Mouse (Mus musculus): Measurements from ENCODE around the gene Med12l. TPM values are rescaled to one million over a fixed set of nuclear protein-coding genes. Genes with fewer than 3 reads are reported as not detected.

The Med12l gene
- polyA plus RNA-seq, 1 experiment from 2014 or later = 2.1 TPM

- no peak overlapping the region for H3K9ac ChIP-seq (replicated peaks; ENCODE audit: low read depth, low read length)
- no peaks in the 10 kb centered on the region for H3K27me3 ChIP-seq (ENCODE audit: control insufficient read depth, insufficient read depth, low read length)
- H3K27ac ChIP-seq (ENCODE audit: low read length) = no peak overlapping the region
- H3K4me2 ChIP-seq (replicated peaks; ENCODE audit: low read depth, low read length) = no peak overlapping the region
- H3K4me3 ChIP-seq (ENCODE audit: low read depth, low read length) = no peak overlapping the region
- no peaks in the 10 kb centered on the region for H3K9me3 ChIP-seq (ENCODE audit: control insufficient read depth, low read depth, low read length)
- no peaks in the 10 kb centered on the region for H3K36me3 ChIP-seq (ENCODE audit: control insufficient read depth, insufficient read depth, low read length)
- ATAC-seq (ENCODE audit: insufficient number of reproducible peaks, insufficient read depth, low FRiP score, low read depth) = no peak
- H3K4me1 ChIP-seq (ENCODE audit: control insufficient read depth, insufficient read depth, low read length) = no peaks in the 10 kb centered on the region
These were observed 176.5 kb downstream of the Med12l start for GRCm38 (mm10) chr3:59182129-59182528.

DNA sequence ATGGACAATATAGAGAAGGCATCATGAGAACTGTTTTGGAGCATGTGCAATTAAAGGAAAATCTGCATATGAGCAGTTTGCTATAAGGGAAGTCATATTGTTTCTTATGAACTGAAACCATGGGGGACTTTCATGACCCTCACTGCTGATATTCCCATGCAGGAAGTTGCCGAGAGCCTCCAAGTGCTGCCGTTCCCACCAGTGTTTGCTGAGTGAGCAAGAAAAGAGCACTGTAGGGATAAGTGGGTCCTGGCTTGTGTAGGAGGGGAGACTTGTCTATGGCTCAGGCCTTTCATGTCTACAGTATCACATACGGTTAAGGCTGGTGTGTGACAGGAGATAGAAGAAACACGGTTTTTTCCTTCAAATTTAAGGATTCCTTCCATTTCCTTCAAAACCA is 180.0 kb downstream of the Med12l start:
- no peak overlapping the region for H3K4me2 ChIP-seq (replicated peaks; ENCODE audit: low read depth, low read length)
- H3K9me3 ChIP-seq (ENCODE audit: control insufficient read depth, low read depth, low read length) = no peaks in the 10 kb centered on the region
- H3K4me3 ChIP-seq (ENCODE audit: low read depth, low read length) = no peak overlapping the region
- no peak overlapping the region for H3K9ac ChIP-seq (replicated peaks; ENCODE audit: low read depth, low read length)
- no peak for ATAC-seq (ENCODE audit: insufficient number of reproducible peaks, insufficient read depth, low FRiP score, low read depth)
- no peaks in the 10 kb centered on the region for H3K36me3 ChIP-seq (ENCODE audit: control insufficient read depth, insufficient read depth, low read length)
- H3K27ac ChIP-seq (ENCODE audit: low read length) = no peak overlapping the region
- no peaks in the 10 kb centered on the region for H3K27me3 ChIP-seq (ENCODE audit: control insufficient read depth, insufficient read depth, low read length)
- 71% methylated on average over 4 of the region's 4 CpGs for WGBS
- no peaks in the 10 kb centered on the region for H3K4me1 ChIP-seq (ENCODE audit: control insufficient read depth, insufficient read depth, low read length)

DNA sequence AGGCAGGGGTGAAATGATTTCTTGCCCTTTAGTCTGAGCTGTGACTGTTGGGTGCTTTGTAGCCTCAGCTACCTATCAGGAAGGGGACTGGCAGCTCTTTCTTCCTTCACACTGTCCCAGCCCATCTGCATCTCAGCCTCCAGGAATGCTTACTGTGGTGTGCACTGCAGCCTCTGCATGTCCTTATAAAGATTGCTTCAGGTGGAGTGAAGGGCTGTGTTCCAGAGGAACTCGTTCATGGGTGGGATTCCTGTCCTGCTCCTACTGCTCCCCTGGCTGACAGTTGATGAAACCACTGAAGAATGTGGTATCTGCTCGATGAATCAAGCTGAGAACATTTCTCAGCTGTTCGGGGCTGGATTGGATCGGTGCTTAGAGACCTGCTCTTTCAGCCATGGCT is 181.7 kb downstream of the Med12l start:
- no peak overlapping the region for H3K9ac ChIP-seq (replicated peaks; ENCODE audit: low read depth, low read length)
- H3K36me3 ChIP-seq (ENCODE audit: control insufficient read depth, insufficient read depth, low read length) = no peaks in the 10 kb centered on the region
- H3K4me2 ChIP-seq (replicated peaks; ENCODE audit: low read depth, low read length) = no peak overlapping the region
- H3K27ac ChIP-seq (ENCODE audit: low read length) = no peak overlapping the region
- WGBS = 85% methylated on average over 4 of the region's 4 CpGs
- no peaks in the 10 kb centered on the region for H3K9me3 ChIP-seq (ENCODE audit: control insufficient read depth, low read depth, low read length)
- no peak overlapping the region for H3K4me3 ChIP-seq (ENCODE audit: low read depth, low read length)
- H3K4me1 ChIP-seq (ENCODE audit: control insufficient read depth, insufficient read depth, low read length) = no peaks in the 10 kb centered on the region
- no peaks in the 10 kb centered on the region for H3K27me3 ChIP-seq (ENCODE audit: control insufficient read depth, insufficient read depth, low read length)
- ATAC-seq (ENCODE audit: insufficient number of reproducible peaks, insufficient read depth, low FRiP score, low read depth) = no peak

DNA sequence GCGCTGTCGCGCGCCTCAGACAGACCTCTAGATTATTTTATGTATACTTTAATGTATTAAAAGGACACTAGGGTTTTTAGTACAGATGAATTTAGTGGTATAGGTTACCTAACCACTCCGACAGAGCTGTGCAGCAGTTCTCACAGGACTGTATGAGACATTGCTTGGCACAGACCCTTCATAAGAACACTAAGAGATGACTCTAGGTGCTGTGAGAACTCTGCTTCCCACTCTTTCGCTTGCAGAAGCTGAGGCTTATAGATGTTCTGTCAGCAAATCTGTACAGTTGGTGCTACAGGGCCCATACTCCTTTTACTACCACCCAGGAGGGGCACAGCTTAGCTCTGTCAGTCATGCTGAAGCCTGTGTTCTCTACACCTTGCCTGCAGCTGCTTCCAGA is 186.0 kb downstream of the Med12l start:
- no peak for ATAC-seq (ENCODE audit: insufficient number of reproducible peaks, insufficient read depth, low FRiP score, low read depth)
- H3K9me3 ChIP-seq (ENCODE audit: control insufficient read depth, low read depth, low read length) = no peaks in the 10 kb centered on the region
- H3K4me3 ChIP-seq (ENCODE audit: low read depth, low read length) = no peak overlapping the region
- H3K27me3 ChIP-seq (ENCODE audit: control insufficient read depth, insufficient read depth, low read length) = no peaks in the 10 kb centered on the region
- no peak overlapping the region for H3K27ac ChIP-seq (ENCODE audit: low read length)
- no peak overlapping the region for H3K4me2 ChIP-seq (replicated peaks; ENCODE audit: low read depth, low read length)
- no peaks in the 10 kb centered on the region for H3K4me1 ChIP-seq (ENCODE audit: control insufficient read depth, insufficient read depth, low read length)
- 97% methylated on average over 6 of the region's 6 CpGs for WGBS
- no peaks in the 10 kb centered on the region for H3K36me3 ChIP-seq (ENCODE audit: control insufficient read depth, insufficient read depth, low read length)
- H3K9ac ChIP-seq (replicated peaks; ENCODE audit: low read depth, low read length) = no peak overlapping the region

DNA sequence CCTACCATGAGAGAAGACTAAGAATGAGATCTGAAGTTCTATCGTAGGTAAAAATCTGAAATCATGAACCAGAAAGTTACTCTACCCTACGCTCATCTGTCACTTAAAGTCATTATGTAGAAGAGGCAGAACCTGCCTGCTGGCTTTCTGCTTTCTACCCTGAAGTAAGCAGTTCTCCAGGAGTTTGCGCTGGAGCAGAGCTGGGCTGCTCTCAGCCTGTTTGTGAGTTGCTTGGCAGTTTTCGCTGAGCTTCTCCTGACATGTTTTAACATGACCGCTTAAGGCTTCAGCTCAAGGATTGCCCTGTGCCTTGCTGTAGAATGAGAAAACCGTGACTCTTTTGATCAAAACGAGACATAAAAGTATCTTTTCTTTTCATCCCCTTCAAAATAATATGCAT is 188.5 kb downstream of the Med12l start:
- no peaks in the 10 kb centered on the region for H3K9me3 ChIP-seq (ENCODE audit: control insufficient read depth, low read depth, low read length)
- no peaks in the 10 kb centered on the region for H3K36me3 ChIP-seq (ENCODE audit: control insufficient read depth, insufficient read depth, low read length)
- no peaks in the 10 kb centered on the region for H3K4me1 ChIP-seq (ENCODE audit: control insufficient read depth, insufficient read depth, low read length)
- H3K4me3 ChIP-seq (ENCODE audit: low read depth, low read length) = no peak overlapping the region
- no peak for ATAC-seq (ENCODE audit: insufficient number of reproducible peaks, insufficient read depth, low FRiP score, low read depth)
- H3K4me2 ChIP-seq (replicated peaks; ENCODE audit: low read depth, low read length) = no peak overlapping the region
- no peaks in the 10 kb centered on the region for H3K27me3 ChIP-seq (ENCODE audit: control insufficient read depth, insufficient read depth, low read length)
- no peak overlapping the region for H3K9ac ChIP-seq (replicated peaks; ENCODE audit: low read depth, low read length)
- peak overlapping the region; percentile 15; the same call in 1 of the 2 replicates for H3K27ac ChIP-seq (ENCODE audit: low read length)
- 81% methylated on average over 7 of the region's 7 CpGs for WGBS

- Histone ChIP-seq H3K4me3 (ENCODE audit: low read depth, low read length) (no peak within 1 kb of the TSS), H3K4me2 (replicated peaks; ENCODE audit: low read depth, low read length) (no peak within 1 kb of the TSS), H3K9me3 (ENCODE audit: control insufficient read depth, low read depth, low read length) (no peaks in the 10 kb centered on the region), H3K4me1 (ENCODE audit: control insufficient read depth, insufficient read depth, low read length) (no peaks in the 10 kb centered on the region), H3K27me3 (ENCODE audit: control insufficient read depth, insufficient read depth, low read length) (no peaks in the 10 kb centered on the region), H3K9ac (replicated peaks; ENCODE audit: low read depth, low read length) (no peak within 1 kb of the TSS), H3K27ac (ENCODE audit: low read length) (peak within 1 kb of the TSS; percentile 15; the same call in 1 of the 2 replicates), H3K36me3 (ENCODE audit: control insufficient read depth, insufficient read depth, low read length) (no peaks in the 10 kb centered on the region)
- no peak for ATAC-seq (ENCODE audit: insufficient number of reproducible peaks, insufficient read depth, low FRiP score, low read depth)
- 78% methylated on average over 7 of the region's 7 CpGs for WGBS
These were observed 189.3 kb downstream of the Med12l start, which contains the start of gene Gpr87 for GRCm38 (mm10) chr3:59194938-59195337. Gene Gpr87, minus strand, starts transcription at chr3:59195104.

DNA sequence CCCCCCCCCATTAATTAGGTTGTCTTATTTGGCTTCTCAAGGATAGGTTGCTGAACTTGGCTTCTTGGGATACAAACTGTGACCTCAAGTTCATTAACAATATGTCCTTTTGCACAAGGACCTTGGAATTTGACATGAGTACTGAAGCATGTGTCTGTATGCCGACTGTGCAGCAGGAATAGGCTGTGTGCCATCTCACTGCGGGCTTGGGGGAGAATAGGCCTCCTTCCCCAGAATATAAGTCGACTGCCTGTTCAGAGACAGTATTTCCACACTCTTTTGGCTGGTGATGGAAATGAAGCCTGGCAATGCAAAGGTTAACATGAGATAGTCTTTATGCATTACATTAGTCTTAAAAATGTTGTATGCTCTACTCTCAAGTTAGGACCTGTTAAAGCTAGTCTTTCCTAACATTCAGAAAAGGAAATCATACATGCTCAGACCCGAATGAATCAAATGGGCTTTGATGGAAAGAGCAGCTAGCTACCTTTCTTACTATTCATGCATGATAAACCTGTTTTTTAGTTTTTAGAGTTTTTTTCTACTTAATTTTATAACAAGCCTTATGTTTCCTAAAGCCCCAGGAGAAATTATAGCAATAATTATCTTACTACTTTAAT is 191.8 kb downstream of the Med12l start:
- no peak overlapping the region for H3K27ac ChIP-seq (ENCODE audit: low read length)
- H3K4me1 ChIP-seq (ENCODE audit: control insufficient read depth, insufficient read depth, low read length) = no peaks in the 10 kb centered on the region
- H3K36me3 ChIP-seq (ENCODE audit: control insufficient read depth, insufficient read depth, low read length) = no peaks in the 10 kb centered on the region
- no peak overlapping the region for H3K4me3 ChIP-seq (ENCODE audit: low read depth, low read length)
- no peak overlapping the region for H3K4me2 ChIP-seq (replicated peaks; ENCODE audit: low read depth, low read length)
- no peaks in the 10 kb centered on the region for H3K27me3 ChIP-seq (ENCODE audit: control insufficient read depth, insufficient read depth, low read length)
- H3K9ac ChIP-seq (replicated peaks; ENCODE audit: low read depth, low read length) = no peak overlapping the region
- 78% methylated on average over 4 of the region's 4 CpGs for WGBS
- no peak for ATAC-seq (ENCODE audit: insufficient number of reproducible peaks, insufficient read depth, low FRiP score, low read depth)
- H3K9me3 ChIP-seq (ENCODE audit: control insufficient read depth, low read depth, low read length) = no peaks in the 10 kb centered on the region

- ATAC-seq (ENCODE audit: insufficient number of reproducible peaks, insufficient read depth, low FRiP score, low read depth) = peak; percentile 83
- 70% methylated on average over 8 of the region's 8 CpGs for WGBS
These were observed 198.3 kb downstream of the Med12l start for GRCm38 (mm10) chr3:59203802-59204520.

More at GRCm38 (mm10) chr3:59203802-59204520, 198.3 kb downstream of the Med12l start:
- no peak overlapping the region for H3K4me3 ChIP-seq (ENCODE audit: low read depth, low read length)
- no peaks in the 10 kb centered on the region for H3K4me1 ChIP-seq (ENCODE audit: control insufficient read depth, insufficient read depth, low read length)
- H3K9ac ChIP-seq (replicated peaks; ENCODE audit: low read depth, low read length) = no peak overlapping the region
- no peaks in the 10 kb centered on the region for H3K36me3 ChIP-seq (ENCODE audit: control insufficient read depth, insufficient read depth, low read length)
- H3K4me2 ChIP-seq (replicated peaks; ENCODE audit: low read depth, low read length) = no peak overlapping the region
- H3K27me3 ChIP-seq (ENCODE audit: control insufficient read depth, insufficient read depth, low read length) = no peaks in the 10 kb centered on the region
- no peaks in the 10 kb centered on the region for H3K9me3 ChIP-seq (ENCODE audit: control insufficient read depth, low read depth, low read length)
- H3K27ac ChIP-seq (ENCODE audit: low read length) = peak overlapping the region; percentile 10; the same call in 1 of the 2 replicates

Data from stomach, embryonic 14.5 days (tissue).